Mouse (Mus musculus) limb, embryonic 12.5 days (tissue): ENCODE results near the gene Kansl1. TPM values are rescaled to one million over a fixed set of nuclear protein-coding genes. Genes with fewer than 3 reads are reported as not detected.

Experiments used
- ATAC-seq: fragments of 200-750 bp; cut with Nextera tagmentation; 2 replicates; pipeline ENCODE4 v1.8.0; 2017; ENCODE audit warnings: low read depth, moderate TSS enrichment; ENCODE audit not compliant: insufficient number of reproducible peaks, insufficient read depth, low FRiP score, low TSS enrichment
- H3K27ac ChIP-seq: fragments of 300-500 bp; sonication (generic); 2 replicates; pipeline ENCODE4 v1.5.1; 2016; ENCODE audit warnings: mild to moderate bottlenecking, moderate library complexity
- H3K27me3 ChIP-seq: fragments of 300-500 bp; sonication (generic); 2 replicates; pipeline ENCODE4 v1.6.1; 2016; ENCODE audit warnings: mild to moderate bottlenecking, moderate library complexity
- H3K36me3 ChIP-seq: fragments of 300-500 bp; sonication (generic); 2 replicates; pipeline ENCODE4 v1.6.1; 2016; ENCODE audit warnings: mild to moderate bottlenecking, moderate library complexity
- H3K4me1 ChIP-seq: fragments of 300-500 bp; sonication (generic); replicated peaks from 2 replicates; pipeline ENCODE4 v1.6.1; 2016
- H3K4me2 ChIP-seq: fragments of 300-500 bp; sonication (generic); 2 replicates; pipeline ENCODE4 v1.6.1; 2016; ENCODE audit warnings: mild to moderate bottlenecking, moderate library complexity
- H3K4me3 ChIP-seq: fragments of 300-500 bp; sonication (generic); replicated peaks from 2 replicates; pipeline ENCODE4 v1.5.1; 2016; ENCODE audit warnings: mild to moderate bottlenecking
- H3K9ac ChIP-seq: fragments of 300-500 bp; sonication (generic); replicated peaks from 2 replicates; pipeline ENCODE4 v1.6.1; 2016; ENCODE audit warnings: mild to moderate bottlenecking, moderate library complexity
- H3K9me3 ChIP-seq: fragments of 300-500 bp; sonication (generic); 2 replicates; pipeline ENCODE4 v1.6.1; 2016; ENCODE audit warnings: mild to moderate bottlenecking, moderate library complexity
- WGBS: fragments of 180-500 bp; shearing (Covaris S2); methylation state at CpG from one replicate; pipeline ENCODE4 v1.1.7; 2016; 5-methylcytosine and 5-hydroxymethylcytosine counted together
- polyA plus RNA-seq: library from polyadenylated mRNA; unstranded; fragments of >200 nt; fragmentation: Nextera tagmentation; extraction: Ambion mirVana; gene quantifications from 2 replicates; pipeline ENCODE4 v1.2.1, GENCODE M21; 2016

The Kansl1 gene
- polyA plus RNA-seq, 1 experiment from 2014 or later, result 30.9 TPM

DNA sequence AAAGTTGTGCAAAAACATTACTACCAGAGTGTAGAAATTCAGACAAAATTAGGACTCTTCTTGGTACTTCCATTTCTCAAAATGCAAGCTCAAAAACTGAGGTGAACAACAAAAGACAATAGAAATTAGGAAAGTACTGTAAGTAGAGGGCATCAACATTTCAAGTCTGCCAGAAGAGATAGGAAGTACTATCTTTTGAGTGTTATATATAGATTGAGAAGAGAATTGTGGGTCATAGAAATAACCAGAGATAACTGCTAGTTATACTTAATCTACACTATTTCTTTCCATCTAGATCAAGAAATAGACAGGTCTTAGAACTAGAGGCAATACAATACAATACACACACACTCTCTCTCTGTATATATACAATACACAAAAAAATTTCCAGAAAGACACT, 30.2 kb downstream of the Kansl1 start:
- H3K27me3 ChIP-seq, result no peaks in the 10 kb centered on the region
- H3K36me3 ChIP-seq, result no peaks in the 10 kb centered on the region
- H3K4me1 ChIP-seq, result peaks cover 9% of the 10 kb centered on the region
- ATAC-seq, result no peak
- no peaks in the 10 kb centered on the region for H3K9me3 ChIP-seq
- H3K4me2 ChIP-seq, result peak overlapping the region; percentile 74; the same call in 1 of the 2 replicates
- H3K4me3 ChIP-seq, result no peak overlapping the region
- no peak overlapping the region for H3K27ac ChIP-seq
- H3K9ac ChIP-seq, result no peak overlapping the region

DNA sequence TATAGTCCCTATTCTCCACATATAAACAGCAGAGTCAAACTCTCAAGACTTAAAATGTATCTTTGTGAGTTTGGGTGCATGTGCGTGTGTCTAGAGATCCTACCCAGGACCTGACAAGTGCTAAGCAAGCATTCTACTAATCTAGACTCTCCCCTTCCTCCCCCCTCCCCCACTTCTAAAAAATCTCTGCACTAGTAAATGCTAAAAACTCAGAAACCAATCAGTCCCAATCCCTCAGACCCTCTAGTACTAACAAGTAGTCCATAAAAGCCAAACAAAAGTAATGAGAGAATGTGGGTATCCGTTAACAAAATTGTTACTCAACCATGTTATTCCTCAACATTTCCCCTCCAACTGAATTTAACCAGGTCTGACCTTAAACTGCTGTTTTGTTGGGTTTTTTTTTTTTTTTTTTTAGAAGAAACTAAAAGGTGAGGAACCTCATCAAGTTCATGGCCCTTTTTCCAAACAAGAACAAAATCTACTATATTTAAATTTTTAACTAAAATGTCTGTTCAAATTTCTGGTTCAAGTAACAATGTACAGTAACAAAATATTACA, 32.2 kb downstream of the Kansl1 start:
- Histone ChIP-seq H3K9me3 (no peaks in the 10 kb centered on the region), H3K36me3 (no peaks in the 10 kb centered on the region), H3K27me3 (no peaks in the 10 kb centered on the region), H3K4me1 (peaks cover 9% of the 10 kb centered on the region), H3K27ac (no peak overlapping the region), H3K9ac (no peak overlapping the region), H3K4me2 (no peak overlapping the region), H3K4me3 (no peak overlapping the region)
- 74% methylated on average over 2 of the region's 2 CpGs for WGBS
- ATAC-seq, result no peak

DNA sequence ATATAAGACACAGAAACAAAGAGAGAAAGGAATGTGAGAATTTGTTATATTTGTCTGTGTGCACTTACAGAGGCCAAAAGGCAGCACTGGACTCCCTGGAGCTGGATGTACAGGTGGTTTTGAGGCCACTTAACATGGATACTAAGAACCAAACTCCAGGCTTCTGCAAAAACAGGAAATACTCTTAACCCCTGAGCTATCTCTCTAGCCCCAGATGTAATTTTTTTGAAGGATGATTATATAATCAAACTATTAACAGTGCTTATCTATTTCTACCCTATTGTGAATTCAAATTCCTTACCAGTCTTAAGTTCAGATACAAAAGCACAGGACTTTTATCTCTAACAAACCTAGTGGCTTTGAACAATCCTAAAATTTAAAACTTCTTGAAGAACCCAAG, 32.9 kb downstream of the Kansl1 start:
- no peaks in the 10 kb centered on the region for H3K9me3 ChIP-seq
- ATAC-seq, result no peak
- H3K4me3 ChIP-seq, result no peak overlapping the region
- H3K27ac ChIP-seq, result no peak overlapping the region
- peaks cover 9% of the 10 kb centered on the region for H3K4me1 ChIP-seq
- no peak overlapping the region for H3K4me2 ChIP-seq
- no peaks in the 10 kb centered on the region for H3K27me3 ChIP-seq
- peaks cover 1% of the 10 kb centered on the region; the same call in 1 of the 2 replicates for H3K36me3 ChIP-seq
- H3K9ac ChIP-seq, result no peak overlapping the region

DNA sequence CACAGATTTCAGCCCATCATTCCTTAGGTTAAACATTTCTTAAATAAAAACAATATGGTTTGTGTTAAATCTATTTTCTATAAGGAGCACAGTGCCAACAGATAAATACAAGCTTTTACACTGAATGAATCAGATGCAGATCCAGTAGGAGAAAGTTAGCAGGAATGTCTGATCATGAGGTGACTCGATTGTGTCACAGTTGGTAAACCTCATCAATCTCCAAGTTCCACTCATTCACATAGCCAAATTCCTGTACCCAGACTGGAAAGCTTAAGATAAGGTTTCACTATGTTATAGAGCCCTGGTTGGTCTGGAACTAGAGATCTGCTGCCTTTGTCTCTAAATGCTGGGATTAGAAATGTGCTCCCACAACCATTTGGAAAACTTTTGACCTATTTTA, 33.5 kb downstream of the Kansl1 start:
- Histone ChIP-seq H3K9ac (no peak overlapping the region), H3K4me2 (no peak overlapping the region), H3K27ac (no peak overlapping the region), H3K36me3 (peaks cover 6% of the 10 kb centered on the region; the same call in 1 of the 2 replicates), H3K9me3 (no peaks in the 10 kb centered on the region), H3K4me1 (peaks cover 9% of the 10 kb centered on the region), H3K27me3 (no peaks in the 10 kb centered on the region), H3K4me3 (no peak overlapping the region)
- 70% methylated on average over 1 of the region's 1 CpGs for WGBS
- ATAC-seq, result no peak

DNA sequence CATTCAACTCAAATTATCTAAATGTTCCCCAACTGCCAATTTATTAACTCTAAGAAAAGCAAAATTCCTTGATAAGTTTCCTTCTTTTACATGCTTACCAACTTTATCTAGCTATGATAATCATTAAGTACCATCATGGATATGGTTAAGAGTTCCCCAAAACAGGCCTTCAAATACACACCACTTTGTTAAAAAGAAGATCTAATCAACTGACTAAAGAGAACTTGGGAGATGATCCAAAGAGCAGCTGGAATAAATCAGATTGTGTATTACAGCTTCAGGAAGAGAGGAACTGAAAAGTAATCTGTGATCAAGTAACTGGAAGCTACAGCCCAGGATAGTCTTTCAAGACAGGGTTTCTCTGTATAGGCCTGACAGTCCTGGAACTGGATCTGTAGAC, 36.4 kb downstream of the Kansl1 start:
- no peaks in the 10 kb centered on the region for H3K9me3 ChIP-seq
- ATAC-seq, result no peak
- H3K4me1 ChIP-seq, result peaks cover 3% of the 10 kb centered on the region
- no peaks in the 10 kb centered on the region for H3K27me3 ChIP-seq
- no peak overlapping the region for H3K27ac ChIP-seq
- H3K36me3 ChIP-seq, result peaks cover 10% of the 10 kb centered on the region; the same call in 1 of the 2 replicates
- H3K4me3 ChIP-seq, result no peak overlapping the region
- H3K9ac ChIP-seq, result no peak overlapping the region
- no peak overlapping the region for H3K4me2 ChIP-seq

DNA sequence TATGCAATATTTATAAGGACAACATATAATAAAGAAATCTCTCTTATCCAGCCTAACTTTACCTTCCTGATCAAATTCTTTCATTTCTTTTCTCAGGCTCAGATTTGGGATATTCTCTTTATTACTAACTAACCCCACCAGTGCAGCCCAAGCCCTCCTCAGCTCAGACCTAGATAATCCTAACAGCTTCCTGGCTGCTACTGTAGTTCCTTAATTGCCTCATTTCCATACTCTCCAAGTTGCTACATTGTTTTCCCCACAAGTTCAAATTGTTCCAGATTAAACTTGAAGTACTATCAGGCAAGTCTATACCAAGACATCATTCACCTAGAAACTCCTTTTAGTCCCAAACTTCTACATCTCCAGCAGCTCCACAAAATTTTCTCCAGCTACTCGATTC, 36.9 kb downstream of the Kansl1 start:
- no peak for ATAC-seq
- WGBS, result 91% methylated on average over 1 of the region's 1 CpGs
- H3K27me3 ChIP-seq, result no peaks in the 10 kb centered on the region
- H3K4me1 ChIP-seq, result peaks cover 3% of the 10 kb centered on the region
- H3K4me2 ChIP-seq, result no peak overlapping the region
- H3K27ac ChIP-seq, result no peak overlapping the region
- H3K4me3 ChIP-seq, result no peak overlapping the region
- peaks cover 10% of the 10 kb centered on the region; the same call in 1 of the 2 replicates for H3K36me3 ChIP-seq
- H3K9me3 ChIP-seq, result no peaks in the 10 kb centered on the region
- H3K9ac ChIP-seq, result no peak overlapping the region

DNA sequence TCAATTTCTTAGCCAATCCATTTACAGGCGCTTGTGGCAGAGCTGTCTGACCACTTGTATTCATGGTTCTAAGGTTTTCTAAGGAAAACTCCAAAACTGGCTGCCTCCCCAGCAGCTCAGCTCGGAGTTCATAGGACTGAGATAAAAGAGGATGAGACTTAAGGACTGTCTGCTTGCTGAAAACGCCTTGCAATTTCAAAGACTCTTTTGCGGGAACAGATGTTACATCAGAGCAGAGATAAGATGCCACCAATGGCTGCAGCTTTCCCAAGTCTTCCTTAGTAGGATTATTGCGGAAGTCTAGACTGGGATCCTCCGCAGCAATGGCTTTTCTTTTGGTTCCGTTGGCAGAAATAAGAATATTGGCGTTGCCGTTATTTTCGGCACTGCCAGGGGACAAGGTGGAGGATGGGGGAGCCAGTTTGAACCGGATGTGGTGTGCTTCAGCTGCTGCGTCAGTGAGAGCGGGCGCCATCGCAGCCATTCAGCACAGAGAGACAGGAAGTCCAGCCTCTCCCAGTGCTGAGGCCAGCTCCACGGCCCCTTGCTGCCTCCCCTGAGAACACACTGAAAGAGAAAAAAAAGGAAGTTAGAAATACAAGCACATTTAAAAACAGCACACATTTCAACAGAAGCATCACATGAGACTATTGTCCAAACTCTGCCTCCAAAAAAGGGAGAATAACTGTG, 43.8 kb downstream of the Kansl1 start:
- 88% methylated on average over 16 of the region's 16 CpGs for WGBS
- H3K27ac ChIP-seq, result no peak overlapping the region
- H3K4me1 ChIP-seq, result no peaks in the 10 kb centered on the region
- H3K4me3 ChIP-seq, result no peak overlapping the region
- peaks cover 51% of the 10 kb centered on the region for H3K36me3 ChIP-seq
- no peak overlapping the region for H3K9ac ChIP-seq
- H3K27me3 ChIP-seq, result no peaks in the 10 kb centered on the region
- ATAC-seq, result no peak
- no peaks in the 10 kb centered on the region for H3K9me3 ChIP-seq
- no peak overlapping the region for H3K4me2 ChIP-seq

DNA sequence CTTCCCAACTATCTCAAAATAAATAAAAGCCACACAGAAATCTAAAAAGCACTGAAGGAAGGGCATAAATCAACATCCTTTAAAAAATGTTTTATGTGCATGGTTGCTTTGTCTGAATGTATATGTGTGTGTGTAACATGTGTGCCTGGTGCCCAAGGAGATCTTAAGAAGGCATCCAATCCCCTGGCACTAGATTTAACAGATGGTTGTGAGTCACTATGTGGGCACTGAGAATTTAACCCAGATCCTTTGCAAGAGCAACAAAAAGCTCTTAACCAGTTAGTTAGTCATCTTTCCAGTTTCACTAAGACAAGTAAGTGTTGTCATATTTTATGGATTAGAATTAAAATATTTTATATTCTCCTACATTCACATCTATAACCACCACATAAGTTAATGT, 56.4 kb downstream of the Kansl1 start:
- Histone ChIP-seq H3K4me1 (no peaks in the 10 kb centered on the region), H3K4me2 (no peak overlapping the region), H3K9me3 (no peaks in the 10 kb centered on the region), H3K4me3 (no peak overlapping the region), H3K27ac (no peak overlapping the region), H3K36me3 (peaks cover 34% of the 10 kb centered on the region), H3K27me3 (no peaks in the 10 kb centered on the region), H3K9ac (no peak overlapping the region)
- no peak for ATAC-seq

DNA sequence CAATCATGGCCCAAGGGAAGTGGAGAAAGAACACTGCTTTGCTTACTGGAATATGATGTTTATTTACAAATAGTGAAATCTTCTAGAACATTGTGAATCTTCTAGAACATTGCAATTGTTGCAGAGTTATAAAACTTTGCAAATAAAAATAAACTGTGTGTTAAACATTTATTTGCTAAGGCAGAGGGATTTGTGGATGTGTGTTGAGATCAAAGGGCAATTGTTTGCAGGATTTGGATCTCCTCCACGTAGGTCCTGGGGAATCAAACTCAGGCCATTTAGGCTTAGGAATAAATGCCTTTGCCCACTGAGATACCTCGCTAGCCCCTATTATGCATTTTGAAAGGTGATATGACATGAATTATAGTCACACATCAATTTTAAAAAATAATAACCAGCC, 61.3 kb downstream of the Kansl1 start:
- Histone ChIP-seq H3K27me3 (no peaks in the 10 kb centered on the region), H3K9me3 (no peaks in the 10 kb centered on the region), H3K4me3 (no peak overlapping the region), H3K4me1 (no peaks in the 10 kb centered on the region), H3K9ac (no peak overlapping the region), H3K4me2 (no peak overlapping the region), H3K27ac (no peak overlapping the region), H3K36me3 (peaks cover 33% of the 10 kb centered on the region)
- 74% methylated on average over 2 of the region's 2 CpGs for WGBS
- no peak for ATAC-seq

DNA sequence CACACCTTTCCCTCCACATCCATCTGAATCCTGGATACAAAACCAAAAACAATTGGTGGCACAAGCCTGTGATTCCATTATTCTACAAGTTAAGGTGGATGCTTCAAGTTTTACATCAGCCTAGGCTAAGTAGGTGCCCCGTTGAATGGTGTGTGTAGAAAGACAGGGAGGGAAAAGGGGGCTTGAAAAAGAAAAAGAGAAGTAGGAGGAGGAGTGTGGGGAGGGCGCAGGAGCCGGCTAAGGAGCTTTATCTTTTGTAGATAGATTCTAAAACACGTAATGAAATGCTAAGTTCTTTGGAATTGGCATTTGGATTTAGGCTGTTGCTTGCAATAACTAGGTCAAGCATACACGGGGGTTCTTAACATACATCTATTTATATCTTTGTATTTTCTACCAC, 67.7 kb downstream of the Kansl1 start:
- 89% methylated on average over 5 of the region's 5 CpGs for WGBS
- no peak overlapping the region for H3K27ac ChIP-seq
- no peaks in the 10 kb centered on the region for H3K9me3 ChIP-seq
- H3K27me3 ChIP-seq, result no peaks in the 10 kb centered on the region
- peaks cover 5% of the 10 kb centered on the region; the same call in 1 of the 2 replicates for H3K4me1 ChIP-seq
- no peak for ATAC-seq
- H3K4me2 ChIP-seq, result no peak overlapping the region
- no peak overlapping the region for H3K9ac ChIP-seq
- H3K4me3 ChIP-seq, result no peak overlapping the region
- H3K36me3 ChIP-seq, result peaks cover 21% of the 10 kb centered on the region

DNA sequence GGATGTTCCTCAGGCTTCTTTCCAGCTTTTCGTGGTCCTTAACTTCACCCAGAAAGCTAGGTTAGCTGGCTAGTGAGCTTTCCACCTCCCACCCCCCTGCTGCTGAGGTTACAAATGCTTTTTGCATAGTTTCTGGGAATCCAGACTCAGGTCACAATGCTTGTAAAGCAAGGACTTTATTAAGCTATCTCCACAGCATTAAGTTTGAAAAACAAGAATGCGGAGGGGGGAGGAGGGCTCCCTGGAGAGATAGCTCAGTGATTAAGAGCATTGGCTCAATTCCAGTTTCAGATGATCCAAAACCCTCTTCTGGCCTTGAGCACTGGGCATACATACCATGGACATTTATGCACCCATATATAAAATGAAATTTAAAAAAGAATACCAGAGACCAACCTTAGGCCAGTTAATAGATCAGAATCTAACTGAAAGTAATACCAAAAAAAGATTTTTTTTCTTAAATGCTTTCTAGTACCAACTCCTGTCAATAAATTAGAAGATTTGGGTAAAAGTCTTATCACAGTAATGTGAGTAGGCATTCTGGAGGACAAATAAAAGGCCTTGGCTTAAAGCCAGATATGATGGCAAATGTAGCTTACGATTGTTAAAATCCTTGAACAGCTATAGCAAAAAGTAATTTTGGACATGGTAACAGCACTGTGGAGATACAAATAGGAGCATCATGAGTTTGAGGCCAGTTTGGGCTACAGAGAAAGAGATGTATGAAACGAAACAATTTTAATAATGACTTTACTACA, 69.0 kb downstream of the Kansl1 start:
- no peak overlapping the region for H3K9ac ChIP-seq
- H3K9me3 ChIP-seq, result no peaks in the 10 kb centered on the region
- peaks cover 25% of the 10 kb centered on the region for H3K36me3 ChIP-seq
- peaks cover 5% of the 10 kb centered on the region; the same call in 1 of the 2 replicates for H3K4me1 ChIP-seq
- H3K27me3 ChIP-seq, result no peaks in the 10 kb centered on the region
- H3K4me3 ChIP-seq, result no peak overlapping the region
- H3K4me2 ChIP-seq, result no peak overlapping the region
- no peak for ATAC-seq
- no peak overlapping the region for H3K27ac ChIP-seq
- WGBS, result 87% methylated on average over 4 of the region's 4 CpGs
